Mouse (Mus musculus) neutrophil, adult 65 days (primary cell): ENCODE results near the gene Car14. TPM values are rescaled to one million over a fixed set of nuclear protein-coding genes. Genes with fewer than 3 reads are reported as not detected.

Experiments used
- total RNA-seq: library from RNA; stranded (reverse); gene quantifications from 2 replicates; pipeline ENCODE4 v1.2.4, GENCODE M21; 2023

The Car14 gene
- total RNA-seq, result not detected in 2 replicates

DNA sequence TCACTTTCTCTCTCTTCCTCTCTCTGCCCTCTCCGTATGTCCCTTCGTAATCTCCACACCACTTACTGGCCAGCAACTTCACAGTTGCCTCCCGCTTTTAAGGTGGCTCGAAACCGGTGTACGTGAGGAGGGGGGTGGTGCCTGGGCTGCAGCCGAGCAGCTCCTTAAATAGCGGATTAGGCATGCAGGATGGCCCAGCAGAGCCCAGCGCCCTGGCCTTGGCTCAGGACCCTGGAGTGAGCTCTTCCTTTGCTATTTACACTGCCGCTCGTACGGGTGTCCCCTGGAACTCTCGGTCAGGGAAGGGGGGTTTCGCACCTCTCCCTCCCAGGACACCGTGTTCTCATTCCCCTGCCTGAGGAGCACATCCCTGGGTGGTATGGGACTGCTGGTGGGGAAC lies at the start of gene Car14:
Gene Car14, minus strand, starts transcription at position 124 of the 400 bp plus-strand sequence.

DNA sequence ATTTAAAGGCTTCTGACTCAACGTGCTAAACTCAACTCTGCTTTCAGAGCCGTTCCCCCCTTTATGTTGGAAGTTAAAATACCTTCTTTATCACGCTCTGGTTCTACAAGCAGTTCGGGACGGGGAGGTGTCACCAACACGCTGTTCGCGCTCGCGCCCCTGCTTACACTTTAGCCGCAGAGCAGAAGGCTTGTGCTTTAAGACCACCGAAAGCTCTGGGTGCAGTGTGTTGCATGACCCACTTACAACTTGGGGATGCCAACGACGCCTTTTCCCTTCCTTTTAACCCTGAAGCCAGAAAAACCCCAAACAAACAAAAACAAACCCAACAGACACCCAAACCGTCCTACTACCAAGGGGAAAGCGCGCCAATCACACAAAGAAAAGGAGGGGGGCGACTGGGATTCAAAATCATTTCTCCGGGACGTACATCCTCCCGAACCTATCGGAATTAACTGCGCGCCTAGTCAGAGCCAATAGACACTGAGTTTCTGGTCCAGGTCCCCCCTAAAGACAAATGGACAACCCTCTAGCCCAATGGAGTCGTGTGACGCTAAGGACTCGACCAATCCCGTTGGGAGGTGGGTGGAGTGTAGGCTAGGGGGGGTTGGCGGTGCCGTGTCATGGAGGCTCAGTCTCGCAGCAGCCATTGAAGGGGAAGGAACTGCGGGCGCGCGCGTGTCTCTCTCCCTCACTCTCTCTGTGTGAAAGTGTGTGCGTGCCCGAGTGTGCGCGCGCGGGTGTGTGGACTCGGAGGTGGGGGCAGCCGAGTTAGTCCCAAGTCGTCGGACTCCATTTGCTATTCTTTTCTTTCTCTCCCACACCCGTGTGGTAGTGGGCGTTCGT lies 24.4 kb upstream of the Car14 start, which contains the start of gene Anp32e:
Gene Anp32e, plus strand, starts transcription at position 589 of the 846 bp plus-strand sequence.

DNA sequence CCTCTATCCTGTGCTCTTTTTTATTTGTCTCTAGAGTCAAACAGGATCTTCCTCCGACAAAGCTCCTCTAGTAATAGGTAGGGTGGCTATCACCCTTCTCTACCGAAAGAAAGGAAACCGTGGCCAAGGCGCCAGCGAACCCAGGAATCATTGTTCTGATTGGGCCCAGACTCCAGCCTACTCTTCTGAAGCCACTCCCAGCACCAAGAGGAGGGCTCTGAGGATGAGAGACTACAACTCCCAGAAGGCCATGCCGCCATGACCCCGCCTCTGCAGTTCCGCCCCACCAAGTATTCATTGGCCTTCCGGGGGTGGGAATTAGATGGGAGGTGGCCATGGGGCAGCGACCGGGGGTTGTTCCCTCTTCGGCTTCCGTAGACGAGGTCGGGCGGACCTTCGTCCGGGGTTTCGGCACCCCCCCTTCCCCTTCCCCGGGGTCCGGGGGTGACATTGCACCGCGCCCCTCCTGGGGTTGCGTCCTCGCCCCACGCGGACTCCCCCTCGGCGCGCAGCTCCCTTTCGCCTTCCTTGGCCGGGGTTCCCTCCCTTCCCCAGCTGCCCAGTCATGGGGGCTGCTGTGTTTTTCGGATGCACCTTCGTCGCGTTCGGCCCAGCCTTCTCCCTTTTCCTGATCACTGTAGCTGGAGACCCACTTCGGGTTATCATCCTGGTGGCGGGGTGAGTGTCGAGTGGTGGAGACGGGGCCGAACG lies 10.7 kb downstream of the Car14 start, which contains the start of gene Aph1a:
Gene Aph1a, plus strand, starts transcription at position 364 of the 711 bp plus-strand sequence.

DNA sequence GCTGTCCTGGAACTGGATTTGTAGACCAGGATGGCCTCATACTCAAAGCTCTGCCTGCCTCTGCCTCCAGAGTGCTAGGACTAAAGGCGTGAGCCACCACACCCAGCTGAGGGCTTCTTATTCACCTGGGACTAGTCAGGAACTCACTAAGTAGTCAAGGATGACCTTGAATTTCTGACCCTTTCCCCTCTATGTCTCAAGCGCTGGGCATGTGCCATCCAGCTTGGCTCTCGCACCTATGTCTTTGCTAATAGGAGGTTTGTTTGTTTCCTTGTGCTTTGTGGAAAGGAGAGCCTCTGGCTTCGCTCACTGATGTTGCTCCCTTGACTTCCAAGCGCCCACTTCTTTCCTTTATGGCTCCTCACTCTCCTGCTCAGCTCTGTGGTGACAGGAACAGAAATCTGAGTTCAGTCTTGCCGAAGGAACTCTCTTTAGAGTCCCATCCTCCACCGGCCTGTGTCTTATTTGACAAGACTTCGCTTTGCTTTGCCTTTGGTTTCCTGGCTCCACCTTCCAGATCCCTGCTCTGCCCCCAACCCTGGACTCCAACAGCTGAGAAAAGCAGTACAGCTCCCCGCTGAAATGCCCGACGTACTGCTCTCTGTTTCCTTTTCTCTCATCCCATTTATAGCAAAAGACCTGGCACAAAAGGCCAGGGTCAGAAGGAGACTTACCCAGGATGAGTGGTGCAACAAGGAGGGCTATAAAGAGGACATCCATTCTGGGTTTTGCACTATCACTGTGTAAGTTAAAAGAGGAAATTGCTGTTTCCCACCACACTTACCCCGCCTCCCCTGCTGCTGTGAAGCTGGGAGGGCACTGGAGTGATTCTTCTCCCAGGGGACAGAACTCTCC lies 13.1 kb downstream of the Car14 start, which contains the start of gene BC028528:
Gene BC028528, minus strand, starts transcription at position 795 of the 855 bp plus-strand sequence.

DNA sequence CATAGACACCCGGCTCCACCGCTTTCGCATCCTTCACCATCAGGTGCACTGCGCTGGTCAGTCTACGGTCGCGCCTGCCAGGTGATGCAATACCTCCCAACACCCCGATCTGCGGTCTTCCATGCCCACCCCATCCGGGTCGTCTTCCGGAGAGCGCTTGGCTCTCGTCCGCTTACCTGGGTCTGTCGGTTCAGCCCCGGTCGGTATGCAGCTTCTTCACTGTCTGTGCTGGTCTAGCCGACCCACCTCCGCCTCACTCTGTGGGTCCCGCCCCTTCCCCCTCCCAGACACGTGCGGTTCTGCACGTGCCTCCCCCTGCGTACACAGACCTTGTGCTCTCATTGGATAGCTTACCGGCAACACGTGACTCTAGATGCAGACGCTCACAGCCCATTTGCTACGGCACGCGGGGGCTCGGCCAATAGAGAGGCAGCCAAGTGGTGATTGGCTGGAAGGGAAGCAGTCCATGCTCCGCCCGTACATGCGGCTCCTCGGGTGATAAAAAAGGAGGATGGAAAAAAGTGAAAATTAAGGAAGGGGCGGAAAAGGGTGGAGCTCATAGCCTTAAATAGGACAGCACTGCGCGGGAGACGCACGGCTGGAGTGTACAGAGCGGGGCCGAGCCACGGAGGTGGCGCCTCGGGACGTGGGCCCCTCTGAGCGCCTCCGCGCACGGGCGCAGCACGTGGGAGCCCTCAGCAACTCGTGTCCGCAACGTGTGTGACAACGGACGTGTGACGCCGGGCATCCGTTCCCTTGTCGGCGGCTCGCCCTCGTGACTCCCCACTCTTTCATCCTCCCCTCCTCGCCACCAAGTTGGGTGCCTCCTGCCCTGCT lies 22.3 kb downstream of the Car14 start, which contains the start of gene Ciart:
Gene Ciart, minus strand, starts transcription at position 273 of the 837 bp plus-strand sequence.

DNA sequence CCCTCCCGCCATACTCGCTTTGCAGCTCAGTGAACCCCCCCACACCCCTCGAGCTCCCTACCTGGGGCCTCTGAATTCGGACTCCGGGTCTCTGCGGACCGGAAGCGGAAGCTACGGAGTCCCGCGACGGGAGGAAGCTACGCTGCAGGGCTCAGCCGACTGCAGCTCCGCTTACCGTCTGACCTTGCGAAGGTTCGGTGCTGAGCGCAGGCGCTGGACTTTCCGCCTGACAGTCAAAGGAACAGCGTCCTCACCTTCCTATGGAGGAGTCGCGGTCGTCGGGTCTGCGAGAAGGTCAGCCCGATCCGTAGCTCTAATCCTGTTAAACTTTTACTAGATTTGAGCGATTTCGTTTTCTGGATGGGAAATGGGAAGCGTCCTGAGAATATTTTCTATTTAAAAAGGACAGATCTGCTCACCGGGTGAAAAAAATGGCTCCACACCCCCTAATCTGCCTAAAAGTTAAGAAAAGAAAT lies 33.1 kb downstream of the Car14 start, which contains the start of gene Mrps21:
Gene Mrps21, minus strand, starts transcription at position 128 of the 476 bp plus-strand sequence.

DNA sequence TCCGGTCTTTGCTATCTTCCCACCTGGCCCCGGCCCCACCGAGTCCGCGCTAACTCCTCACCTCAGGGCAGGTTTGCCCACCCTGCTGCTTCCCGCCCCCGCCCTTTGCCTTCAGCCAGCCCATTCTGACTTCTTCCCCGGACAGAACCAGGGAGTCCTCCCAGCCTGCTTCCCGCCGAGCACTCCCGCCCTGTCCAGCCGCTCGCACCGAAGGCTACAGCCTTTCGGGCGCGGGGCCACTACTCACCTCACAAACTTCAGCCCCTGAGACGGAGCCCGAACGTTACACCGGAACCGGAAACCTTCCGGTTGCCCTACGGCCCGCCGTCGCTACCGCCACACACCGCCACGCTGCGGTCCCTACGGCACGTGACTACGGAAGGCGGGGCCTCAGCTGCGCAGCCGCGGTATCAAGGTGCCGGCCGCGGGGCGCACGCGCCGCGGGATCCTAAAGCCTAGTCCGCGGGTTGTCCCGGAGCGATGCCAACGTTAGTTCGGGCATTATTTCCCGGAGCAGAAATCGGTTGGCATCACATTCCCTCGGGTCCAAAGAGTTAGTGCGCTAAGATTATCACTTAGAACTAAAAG lies 48.9 kb downstream of the Car14 start, which contains the start of gene Prpf3:
Gene Prpf3, minus strand, starts transcription at position 384 of the 588 bp plus-strand sequence.

Other genes starting within 250 kb of the Car14 start
- 918 and 970 TPM in 2 replicates for gene Mcl1, start 245.9 kb downstream of the Car14 start, total RNA-seq
- 3.2 and 4.3 TPM in 2 replicates for gene Adamtsl4, start 216.8 kb downstream of the Car14 start, total RNA-seq
- gene Ecm1, start 165.1 kb downstream of the Car14 start, total RNA-seq, result 4.5 and 6.1 TPM in 2 replicates
- 12.0 and 15.1 TPM in 2 replicates for gene Tars2, start 144.5 kb downstream of the Car14 start, total RNA-seq
- 48.2 and 51.7 TPM in 2 replicates for gene Rprd2, start 85.8 kb downstream of the Car14 start, total RNA-seq
- 36.7 and 41.4 TPM in 2 replicates for gene Prpf3, start 48.8 kb downstream of the Car14 start, total RNA-seq
- 108 and 114 TPM in 2 replicates for gene Mrps21, start 33.2 kb downstream of the Car14 start, total RNA-seq
- gene Ciart, start 22.4 kb downstream of the Car14 start, total RNA-seq, result 18.3 and 21.8 TPM in 2 replicates
- gene BC028528, start 12.7 kb downstream of the Car14 start, total RNA-seq, result 23.6 and 26.7 TPM in 2 replicates
- gene Aph1a, start 10.7 kb downstream of the Car14 start, total RNA-seq, result 55.4 and 77.4 TPM in 2 replicates
- gene Anp32e, start 24.6 kb upstream of the Car14 start, total RNA-seq, result 62.2 and 84.1 TPM in 2 replicates
- 37.4 and 45.9 TPM in 2 replicates for gene Plekho1, start 91.3 kb upstream of the Car14 start, total RNA-seq
- 8.2 and 9.3 TPM in 2 replicates for gene Vps45, start 153.8 kb upstream of the Car14 start, total RNA-seq
- gene Otud7b, start 199.8 kb upstream of the Car14 start, total RNA-seq, result 18.5 and 19.1 TPM in 2 replicates